Mouse (Mus musculus) T-cell, adult 2 months (primary cell): Measurements from ENCODE around the gene S100a4.
A peak's percentile ranks its signal among the peaks of the same experiment; 100 is the strongest.

Experiments used
- DNase-seq: peaks from one replicate; pipeline ENCODE4 v3.0.0; 2022; ENCODE audit warnings: low spot score

S100a4 gene

GRCm38 (mm10) chr3:90599401-90599800 lies 4.2 kb upstream of the S100a4 start:
- DNase-seq: no peak

DNA sequence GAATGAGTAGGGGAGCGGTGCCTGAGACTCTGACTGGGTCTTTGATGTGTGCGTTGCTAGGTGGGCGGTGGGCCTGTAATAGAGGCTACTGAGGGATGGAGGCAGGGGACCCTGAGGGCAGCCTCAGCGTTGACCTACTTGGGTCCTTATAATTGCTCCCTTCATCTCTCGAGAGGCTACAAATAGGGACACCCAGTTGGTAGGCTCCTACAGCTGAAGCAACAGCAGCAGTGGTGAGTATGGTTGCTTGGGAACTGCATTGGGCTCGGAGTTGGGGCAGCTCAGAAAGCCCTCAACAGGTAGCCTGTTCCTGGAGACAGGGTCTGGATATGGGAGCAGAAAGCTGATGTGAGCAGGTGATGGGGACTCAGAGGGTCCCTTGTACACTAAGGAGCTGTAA lies 3.5 kb upstream of the S100a4 start:
- DNase-seq: no peak

DNA sequence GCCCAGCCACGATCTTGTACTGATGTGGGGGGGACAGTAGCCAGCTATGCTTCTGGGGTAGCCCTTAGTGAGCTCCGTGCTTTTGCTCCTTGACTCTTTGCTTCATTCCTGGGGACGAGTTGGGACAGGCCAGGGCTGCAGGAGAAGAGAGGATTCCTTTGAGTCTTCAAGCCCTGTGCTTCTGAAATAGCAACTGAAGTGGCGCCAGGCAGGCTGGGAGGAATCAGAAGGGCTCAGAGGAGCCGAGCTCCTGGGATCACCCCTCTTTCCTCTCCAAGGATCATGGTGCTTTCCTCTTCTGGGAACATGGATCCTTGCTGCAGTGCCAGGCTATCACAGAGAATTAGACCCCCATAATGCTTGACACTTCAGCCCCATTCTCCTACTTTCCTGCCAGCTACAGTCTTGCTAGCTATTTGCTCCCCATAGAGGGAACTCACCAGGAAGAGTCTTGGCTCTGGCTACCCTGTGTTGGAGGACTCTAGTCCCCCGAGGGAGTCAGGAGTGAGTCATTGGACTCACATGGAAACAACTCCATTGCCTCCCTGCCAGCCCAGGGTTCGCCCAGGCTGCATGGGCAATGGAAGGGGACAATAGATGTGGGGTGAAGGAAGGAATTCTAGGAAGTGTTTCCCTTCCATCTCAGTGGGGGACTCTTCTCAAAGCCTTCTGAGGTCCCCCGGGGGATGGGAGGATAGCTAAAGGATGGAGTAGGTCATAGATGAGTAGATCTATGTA lies 2.9 kb upstream of the S100a4 start:
- DNase-seq: no peak

GRCm38 (mm10) chr3:90601486-90602110 lies 2.0 kb upstream of the S100a4 start, which contains the start of gene Gm42674:
TSS of gene Gm42674 (plus strand) at chr3:90601904.
- DNase-seq: no peak

DNA sequence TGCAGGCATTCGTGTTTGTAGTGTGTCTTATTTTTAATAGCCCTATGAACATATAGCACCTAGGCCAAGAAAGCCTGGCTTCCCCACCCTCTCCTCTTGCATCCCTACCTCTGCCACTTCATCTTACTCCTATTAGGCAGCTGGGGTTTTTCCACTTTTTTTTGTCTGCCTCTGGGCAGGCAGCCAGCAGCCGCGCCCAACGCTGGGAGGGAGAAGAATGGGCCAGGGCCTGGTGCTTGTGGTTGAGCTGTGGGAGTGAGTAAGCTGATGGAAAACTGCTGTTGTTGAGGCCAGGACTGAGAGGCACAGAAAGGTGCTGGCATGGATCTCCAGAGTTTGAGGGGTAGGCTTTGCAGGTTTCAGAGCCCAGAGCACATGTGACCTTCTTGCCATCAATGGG lies 845 bp downstream of the S100a4 start:
- DNase-seq: no peak

GRCm38 (mm10) chr3:90605049-90605448 lies 1.5 kb downstream of the S100a4 start:
- peak; percentile 38 for DNase-seq

- no peak for DNase-seq
These were observed 2.2 kb downstream of the S100a4 start for GRCm38 (mm10) chr3:90605736-90606135.

- DNase-seq: no peak
These were observed 2.6 kb downstream of the S100a4 start for GRCm38 (mm10) chr3:90606185-90606584.

DNA sequence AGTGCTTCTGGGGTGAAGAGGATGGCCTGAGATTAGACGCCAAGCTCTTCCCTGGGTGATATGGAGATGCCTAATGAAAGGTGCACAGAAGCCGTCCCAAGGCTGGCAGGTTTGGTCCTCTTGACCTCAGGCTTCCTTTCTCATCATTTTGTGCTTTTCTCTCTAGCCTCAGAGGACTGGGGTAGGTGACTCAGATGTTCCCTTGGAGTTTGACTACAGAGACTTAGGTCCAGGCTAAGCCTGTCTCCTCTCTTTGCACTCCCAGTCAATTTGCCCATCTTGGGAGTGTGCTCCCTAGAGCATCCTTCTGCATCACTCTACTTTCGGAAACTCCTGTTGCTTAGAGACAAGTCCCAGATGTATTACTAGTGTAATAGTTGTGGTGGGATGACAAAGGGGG lies 3.8 kb downstream of the S100a4 start:
- DNase-seq: no peak

DNA sequence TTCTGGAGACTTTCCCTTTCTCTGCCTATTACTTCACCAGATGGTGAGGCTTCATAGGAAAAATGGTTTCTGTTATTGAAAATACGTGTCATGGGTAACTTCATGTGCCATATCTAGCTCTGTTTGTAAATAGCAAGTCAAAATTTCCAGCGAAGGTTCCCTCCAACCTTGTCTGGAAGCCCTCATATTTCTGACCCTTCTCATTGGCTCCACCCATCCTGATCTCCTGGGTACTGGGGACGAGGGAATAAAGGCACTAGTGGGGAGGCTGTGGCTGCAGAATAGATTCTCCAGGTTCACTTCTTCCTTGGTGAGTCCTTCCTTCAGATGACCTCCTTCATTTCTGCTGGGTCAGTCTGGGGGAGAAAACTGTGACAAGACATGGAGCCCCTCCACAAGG lies 4.7 kb downstream of the S100a4 start, which contains the start of gene S100a5:
TSS of gene S100a5 (plus strand) at position 301 of the 400 bp plus-strand sequence.
- DNase-seq: no peak

DNA sequence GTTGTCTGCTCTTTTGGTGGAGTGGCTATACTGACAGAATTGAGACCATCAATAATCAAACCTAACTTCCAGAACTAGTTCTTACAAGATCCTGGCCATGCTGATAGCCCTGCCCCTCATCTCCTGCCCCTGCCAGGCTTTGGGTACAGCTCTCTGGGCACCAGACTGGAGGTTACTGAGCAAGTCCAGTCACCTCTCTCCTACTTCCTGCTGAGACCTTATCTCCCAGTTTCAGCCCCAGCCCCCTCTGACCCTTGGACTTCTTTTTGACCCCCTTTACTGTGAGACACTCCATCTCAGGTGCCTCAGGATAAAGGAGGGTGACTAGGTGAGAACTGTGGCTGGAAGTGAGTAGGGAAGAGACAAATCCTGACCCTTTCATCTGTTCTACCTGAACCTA lies 5.5 kb downstream of the S100a4 start:
- no peak for DNase-seq

- no peak for DNase-seq
These were observed 7.9 kb downstream of the S100a4 start for GRCm38 (mm10) chr3:90611494-90611893.

DNA sequence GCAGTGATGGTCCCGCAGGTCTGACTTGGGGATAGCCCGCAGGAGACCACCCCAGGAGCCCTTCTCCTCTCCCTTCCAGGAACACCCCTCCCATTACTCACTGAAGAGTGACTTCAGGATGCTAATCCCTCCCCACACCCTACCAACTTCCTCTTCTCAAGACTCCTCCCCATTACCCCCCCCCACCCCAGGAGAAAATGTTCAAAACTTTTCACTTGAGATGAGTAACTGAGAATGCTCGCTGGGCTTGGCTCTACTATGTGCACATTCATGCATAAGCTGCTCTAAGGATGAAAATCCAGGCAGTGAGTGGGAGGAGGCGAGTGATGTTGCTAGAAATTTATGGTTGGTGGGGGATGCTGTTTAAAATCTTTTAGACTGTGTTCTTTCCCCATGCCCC lies 8.5 kb downstream of the S100a4 start:
- DNase-seq: no peak

GRCm38 (mm10) chr3:90612728-90613291 lies 9.2 kb downstream of the S100a4 start, which contains the start of gene S100a6:
TSS of gene S100a6 (plus strand) at chr3:90612882.
- DNase-seq: peak; percentile 76

- no peak for DNase-seq
These were observed 10.0 kb downstream of the S100a4 start for GRCm38 (mm10) chr3:90613461-90614147.

DNA sequence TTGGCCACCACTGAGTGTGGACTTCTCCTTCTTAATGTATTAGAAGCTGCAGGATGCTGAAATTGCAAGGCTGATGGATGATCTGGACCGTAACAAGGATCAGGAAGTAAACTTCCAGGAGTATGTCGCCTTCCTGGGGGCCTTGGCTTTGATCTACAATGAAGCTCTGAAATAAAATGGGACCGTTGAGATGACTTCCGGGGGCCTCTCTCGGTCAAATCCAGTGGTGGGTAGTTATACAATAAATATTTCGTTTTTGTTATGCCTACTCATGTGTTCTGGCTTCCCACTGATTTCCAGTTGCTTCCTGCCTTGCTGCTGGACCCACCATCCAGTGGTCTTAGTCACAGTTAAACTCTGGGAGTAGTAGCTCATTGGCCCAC lies 10.6 kb downstream of the S100a4 start:
- DNase-seq: no peak

- DNase-seq: no peak
These were observed 11.2 kb downstream of the S100a4 start for GRCm38 (mm10) chr3:90614611-90615251.

DNA sequence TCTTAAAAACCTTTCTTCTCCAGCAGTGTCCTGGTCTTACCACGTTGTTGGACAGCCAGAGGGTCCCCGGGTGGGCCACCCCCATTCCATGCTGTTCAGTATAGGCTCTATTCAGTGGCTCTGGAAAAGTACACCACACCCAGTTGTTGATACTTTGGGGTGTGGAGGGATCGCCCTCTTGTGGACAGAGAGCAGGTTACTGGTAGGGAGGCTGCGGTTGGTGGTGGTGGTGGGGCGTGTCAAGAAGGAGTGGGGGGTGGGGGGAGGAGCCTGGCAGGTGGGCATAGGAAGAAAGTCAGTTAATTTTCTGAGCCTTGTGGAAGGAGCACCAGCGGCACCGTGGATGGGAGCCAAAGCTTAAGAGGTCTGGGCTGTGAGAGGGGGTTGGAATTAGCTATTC lies 11.8 kb downstream of the S100a4 start:
- peak; percentile 77 for DNase-seq

DNA sequence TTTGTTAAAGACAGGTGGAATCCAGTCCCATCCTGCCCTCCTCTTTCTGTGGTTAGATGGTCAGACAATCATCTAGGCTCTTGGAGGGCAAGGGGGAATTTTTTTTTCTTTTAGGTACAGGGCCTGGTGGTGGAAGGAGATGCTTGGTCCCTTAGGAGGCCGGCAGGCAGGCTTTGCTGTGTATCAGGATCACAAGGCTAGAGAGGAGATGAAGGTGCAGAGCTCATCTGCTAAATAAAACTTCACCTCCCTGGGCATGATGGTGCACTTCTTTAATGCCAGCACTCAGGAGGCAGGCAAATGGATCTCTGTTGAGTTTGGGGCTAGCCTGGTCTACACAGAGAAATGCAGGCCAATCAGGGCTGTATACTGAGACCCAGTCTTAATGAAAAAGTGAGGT lies 12.3 kb downstream of the S100a4 start:
- no peak for DNase-seq

- DNase-seq: no peak
These were observed 14.0 kb downstream of the S100a4 start for GRCm38 (mm10) chr3:90617586-90617985.

DNA sequence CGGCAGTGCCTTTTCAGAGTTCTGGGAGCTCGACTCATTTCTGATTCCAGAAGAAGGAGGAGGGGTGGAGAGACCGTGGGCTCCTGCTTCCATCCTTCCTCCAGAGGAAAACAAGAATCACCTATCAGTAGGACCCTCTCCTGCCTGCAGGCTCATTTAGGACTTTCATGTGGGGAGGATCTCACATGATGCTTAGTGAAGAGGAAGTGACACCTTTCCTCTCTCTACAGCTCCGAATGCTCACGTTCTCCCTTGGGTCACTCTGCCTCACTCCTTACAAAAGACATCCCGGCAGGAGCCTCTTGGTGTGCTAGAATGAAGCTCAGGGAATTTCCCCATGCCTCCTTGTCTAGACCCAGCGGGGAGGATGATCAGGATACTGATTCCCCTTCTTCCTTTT lies 18.0 kb downstream of the S100a4 start:
- DNase-seq: no peak

- peak; percentile 49 for DNase-seq
These were observed 20.0 kb downstream of the S100a4 start for GRCm38 (mm10) chr3:90623435-90624071.
